Mouse (Mus musculus): ENCODE results near the gene Dmgdh. TPM values are rescaled to one million over a fixed set of nuclear protein-coding genes. Genes with fewer than 3 reads are reported as not detected.

Gene Dmgdh
- polyA plus RNA-seq, 1 experiment from 2014 or later = 0.50 TPM

- Histone ChIP-seq H3K9ac (ENCODE audit: low read depth, low read length) (no peak overlapping the region), H3K36me3 (ENCODE audit: control insufficient read depth, insufficient read depth, low read length) (no peaks in the 10 kb centered on the region), H3K4me3 (ENCODE audit: low read length) (no peak overlapping the region), H3K27ac (ENCODE audit: low read length) (no peak overlapping the region), H3K4me1 (ENCODE audit: control insufficient read depth, insufficient read depth, low read length) (no peaks in the 10 kb centered on the region), H3K4me2 (ENCODE audit: low read depth, low read length) (no peak overlapping the region), H3K27me3 (replicated peaks; ENCODE audit: control insufficient read depth, insufficient read depth, low read length) (no peaks in the 10 kb centered on the region), H3K9me3 (ENCODE audit: control insufficient read depth, low read length) (no peaks in the 10 kb centered on the region)
- no peak for ATAC-seq
- WGBS = 92% methylated on average over 1 of the region's 1 CpGs
Measured at GRCm38 (mm10) chr13:93690821-93691220, 16.6 kb downstream of the Dmgdh start.

DNA sequence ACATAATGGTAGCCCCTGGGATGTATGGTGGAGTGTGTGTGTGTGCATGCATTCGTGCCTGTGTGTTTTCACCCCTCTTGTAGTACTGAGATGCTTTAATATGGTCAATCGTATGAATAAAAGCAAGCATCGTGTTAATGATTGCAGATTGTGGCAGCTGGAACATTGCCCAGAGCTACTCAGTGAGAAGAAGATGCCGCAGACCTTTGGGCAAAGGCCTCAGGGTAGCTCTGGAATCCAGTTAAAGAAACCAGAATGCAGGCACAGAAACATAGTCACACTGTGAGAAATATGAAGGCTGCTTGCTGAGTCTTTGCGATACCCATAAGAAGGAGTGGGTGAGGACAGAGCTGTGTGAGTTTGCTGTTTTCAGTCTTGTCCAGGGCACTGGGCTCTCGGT, 24.6 kb downstream of the Dmgdh start:
- H3K27ac ChIP-seq (ENCODE audit: low read length) = no peak overlapping the region
- no peak overlapping the region for H3K4me3 ChIP-seq (ENCODE audit: low read length)
- ATAC-seq = no peak
- no peaks in the 10 kb centered on the region for H3K27me3 ChIP-seq (replicated peaks; ENCODE audit: control insufficient read depth, insufficient read depth, low read length)
- no peak overlapping the region for H3K4me2 ChIP-seq (ENCODE audit: low read depth, low read length)
- no peak overlapping the region for H3K9ac ChIP-seq (ENCODE audit: low read depth, low read length)
- H3K9me3 ChIP-seq (ENCODE audit: control insufficient read depth, low read length) = no peaks in the 10 kb centered on the region
- 68% methylated on average over 6 of the region's 6 CpGs for WGBS
- H3K36me3 ChIP-seq (ENCODE audit: control insufficient read depth, insufficient read depth, low read length) = no peaks in the 10 kb centered on the region
- H3K4me1 ChIP-seq (ENCODE audit: control insufficient read depth, insufficient read depth, low read length) = no peaks in the 10 kb centered on the region

DNA sequence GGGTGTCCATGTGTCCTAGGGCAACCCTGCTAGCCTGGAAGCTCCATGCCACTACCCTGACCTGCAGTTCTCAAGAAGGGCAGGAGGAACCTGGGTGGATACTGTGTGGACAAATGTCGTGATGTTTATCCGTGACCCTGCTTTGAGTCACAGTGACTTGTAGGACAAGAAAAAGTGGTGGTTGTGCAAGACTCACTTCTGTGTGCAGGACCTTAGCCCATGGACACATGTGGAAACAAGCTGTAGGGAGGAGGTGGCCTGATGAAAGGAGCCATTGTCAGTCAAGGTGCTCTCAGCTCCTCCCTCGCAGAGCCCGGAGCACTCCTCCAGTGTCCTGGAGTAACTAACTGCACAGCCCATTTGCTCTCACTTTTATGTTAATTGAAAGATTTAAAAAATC, 31.5 kb downstream of the Dmgdh start:
- Histone ChIP-seq H3K9ac (ENCODE audit: low read depth, low read length) (no peak overlapping the region), H3K36me3 (ENCODE audit: control insufficient read depth, insufficient read depth, low read length) (no peaks in the 10 kb centered on the region), H3K9me3 (ENCODE audit: control insufficient read depth, low read length) (no peaks in the 10 kb centered on the region), H3K27ac (ENCODE audit: low read length) (no peak overlapping the region), H3K4me3 (ENCODE audit: low read length) (no peak overlapping the region), H3K4me2 (ENCODE audit: low read depth, low read length) (no peak overlapping the region), H3K4me1 (ENCODE audit: control insufficient read depth, insufficient read depth, low read length) (no peaks in the 10 kb centered on the region), H3K27me3 (replicated peaks; ENCODE audit: control insufficient read depth, insufficient read depth, low read length) (no peaks in the 10 kb centered on the region)
- WGBS = 61% methylated on average over 4 of the region's 4 CpGs
- no peak for ATAC-seq

GRCm38 (mm10) chr13:93707271-93707670, 33.0 kb downstream of the Dmgdh start:
- Histone ChIP-seq H3K4me2 (ENCODE audit: low read depth, low read length) (no peak overlapping the region), H3K9ac (ENCODE audit: low read depth, low read length) (no peak overlapping the region), H3K27me3 (replicated peaks; ENCODE audit: control insufficient read depth, insufficient read depth, low read length) (no peaks in the 10 kb centered on the region), H3K4me3 (ENCODE audit: low read length) (no peak overlapping the region), H3K36me3 (ENCODE audit: control insufficient read depth, insufficient read depth, low read length) (no peaks in the 10 kb centered on the region), H3K9me3 (ENCODE audit: control insufficient read depth, low read length) (no peaks in the 10 kb centered on the region), H3K4me1 (ENCODE audit: control insufficient read depth, insufficient read depth, low read length) (no peaks in the 10 kb centered on the region), H3K27ac (ENCODE audit: low read length) (no peak overlapping the region)
- WGBS = 73% methylated on average over 4 of the region's 4 CpGs
- ATAC-seq = no peak

DNA sequence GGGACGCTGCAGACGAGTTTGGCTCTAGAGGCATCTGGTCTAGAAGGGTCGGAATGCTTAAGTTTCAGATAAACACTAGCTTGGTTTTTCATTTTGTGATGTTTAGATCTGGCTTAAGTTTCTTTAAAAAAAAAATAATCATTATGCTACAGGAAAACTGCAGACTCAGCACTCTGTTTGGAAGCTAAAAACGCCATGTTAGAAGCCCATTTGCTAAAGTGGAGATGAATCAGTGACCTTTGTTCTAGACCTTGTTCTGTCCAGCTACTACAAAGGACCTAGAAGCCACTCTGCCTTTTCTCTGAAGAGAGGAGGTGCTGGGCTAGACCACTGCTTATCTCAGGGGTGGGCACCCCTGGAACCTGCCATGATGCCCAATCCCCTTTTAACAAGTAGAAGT, 36.1 kb downstream of the Dmgdh start:
- no peak for ATAC-seq
- 72% methylated on average over 4 of the region's 4 CpGs for WGBS
- Histone ChIP-seq H3K9me3 (ENCODE audit: control insufficient read depth, low read length) (no peaks in the 10 kb centered on the region), H3K27ac (ENCODE audit: low read length) (no peak overlapping the region), H3K4me2 (ENCODE audit: low read depth, low read length) (no peak overlapping the region), H3K36me3 (ENCODE audit: control insufficient read depth, insufficient read depth, low read length) (no peaks in the 10 kb centered on the region), H3K4me3 (ENCODE audit: low read length) (no peak overlapping the region), H3K27me3 (replicated peaks; ENCODE audit: control insufficient read depth, insufficient read depth, low read length) (no peaks in the 10 kb centered on the region), H3K9ac (ENCODE audit: low read depth, low read length) (no peak overlapping the region), H3K4me1 (ENCODE audit: control insufficient read depth, insufficient read depth, low read length) (no peaks in the 10 kb centered on the region)

DNA sequence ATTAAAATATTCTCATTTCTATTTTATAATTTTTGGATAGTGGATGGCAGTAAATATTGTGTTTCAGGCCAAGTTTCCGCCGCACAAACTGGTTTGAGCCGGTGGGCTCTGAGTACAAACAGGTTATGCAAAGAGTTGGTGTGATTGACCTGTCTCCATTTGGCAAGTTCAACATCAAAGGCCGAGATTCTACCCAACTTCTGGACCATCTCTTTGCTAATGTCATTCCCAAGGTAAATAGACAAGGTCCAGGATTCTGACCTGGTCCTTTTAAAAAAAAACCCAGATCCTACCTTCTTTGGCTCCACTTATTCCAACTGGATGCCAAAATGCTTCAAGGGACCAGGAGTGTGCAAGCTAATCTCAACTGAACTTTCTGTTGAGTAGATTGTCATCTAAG, 37.0 kb downstream of the Dmgdh start:
- Histone ChIP-seq H3K9ac (ENCODE audit: low read depth, low read length) (no peak overlapping the region), H3K27ac (ENCODE audit: low read length) (no peak overlapping the region), H3K36me3 (ENCODE audit: control insufficient read depth, insufficient read depth, low read length) (no peaks in the 10 kb centered on the region), H3K9me3 (ENCODE audit: control insufficient read depth, low read length) (no peaks in the 10 kb centered on the region), H3K4me3 (ENCODE audit: low read length) (no peak overlapping the region), H3K4me2 (ENCODE audit: low read depth, low read length) (no peak overlapping the region), H3K4me1 (ENCODE audit: control insufficient read depth, insufficient read depth, low read length) (no peaks in the 10 kb centered on the region), H3K27me3 (replicated peaks; ENCODE audit: control insufficient read depth, insufficient read depth, low read length) (no peaks in the 10 kb centered on the region)
- no peak for ATAC-seq
- WGBS = 87% methylated on average over 4 of the region's 4 CpGs

DNA sequence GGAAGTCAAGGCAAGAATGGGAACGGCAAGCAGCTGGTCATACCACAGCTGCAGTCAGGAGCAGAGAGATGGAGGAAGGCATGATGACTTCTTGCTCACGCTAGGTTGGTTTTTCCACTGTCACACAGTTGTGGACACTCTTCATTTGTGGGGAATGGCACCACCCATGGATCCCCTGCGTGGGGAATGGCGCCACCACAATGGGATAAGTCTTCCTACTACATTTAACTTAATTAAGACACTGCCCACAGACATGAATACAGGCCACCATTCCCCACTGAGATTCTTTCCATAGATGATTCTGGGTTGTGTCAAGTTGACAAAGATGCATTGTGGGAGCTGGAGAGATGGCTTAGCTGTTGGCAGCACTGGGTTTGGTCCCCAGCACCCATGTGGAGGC, 38.1 kb downstream of the Dmgdh start:
- ATAC-seq = no peak
- Histone ChIP-seq H3K9ac (ENCODE audit: low read depth, low read length) (no peak overlapping the region), H3K9me3 (ENCODE audit: control insufficient read depth, low read length) (no peaks in the 10 kb centered on the region), H3K27ac (ENCODE audit: low read length) (no peak overlapping the region), H3K27me3 (replicated peaks; ENCODE audit: control insufficient read depth, insufficient read depth, low read length) (no peaks in the 10 kb centered on the region), H3K4me1 (ENCODE audit: control insufficient read depth, insufficient read depth, low read length) (no peaks in the 10 kb centered on the region), H3K36me3 (ENCODE audit: control insufficient read depth, insufficient read depth, low read length) (no peaks in the 10 kb centered on the region), H3K4me3 (ENCODE audit: low read length) (no peak overlapping the region), H3K4me2 (ENCODE audit: low read depth, low read length) (no peak overlapping the region)
- whole genome bisulfite sequencing = 94% methylated on average over 4 of the region's 4 CpGs

DNA sequence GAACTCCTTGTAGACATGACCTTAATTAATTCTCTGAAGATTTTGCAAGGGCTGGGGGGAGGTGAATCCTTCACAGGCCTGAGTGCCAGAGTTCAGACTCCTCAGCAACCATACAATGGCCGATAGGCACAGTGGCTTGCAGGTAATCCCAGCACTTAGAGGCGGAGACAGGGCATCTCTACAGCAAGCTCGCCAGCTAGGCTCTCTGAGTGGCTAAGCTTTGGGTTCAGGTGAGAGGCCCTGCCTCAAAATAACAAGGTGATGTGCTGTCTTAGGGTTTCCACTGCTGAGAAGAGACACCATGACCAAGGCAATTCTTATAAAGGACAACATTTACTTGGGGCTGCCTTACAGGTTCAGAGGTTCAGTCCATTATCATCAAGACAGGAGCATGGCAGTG, 39.6 kb downstream of the Dmgdh start:
- Histone ChIP-seq H3K4me2 (ENCODE audit: low read depth, low read length) (no peak overlapping the region), H3K9ac (ENCODE audit: low read depth, low read length) (no peak overlapping the region), H3K36me3 (ENCODE audit: control insufficient read depth, insufficient read depth, low read length) (no peaks in the 10 kb centered on the region), H3K27me3 (replicated peaks; ENCODE audit: control insufficient read depth, insufficient read depth, low read length) (no peaks in the 10 kb centered on the region), H3K9me3 (ENCODE audit: control insufficient read depth, low read length) (no peaks in the 10 kb centered on the region), H3K4me3 (ENCODE audit: low read length) (no peak overlapping the region), H3K27ac (ENCODE audit: low read length) (no peak overlapping the region), H3K4me1 (ENCODE audit: control insufficient read depth, insufficient read depth, low read length) (no peaks in the 10 kb centered on the region)
- 89% methylated on average over 3 of the region's 3 CpGs for WGBS
- no peak for ATAC-seq

DNA sequence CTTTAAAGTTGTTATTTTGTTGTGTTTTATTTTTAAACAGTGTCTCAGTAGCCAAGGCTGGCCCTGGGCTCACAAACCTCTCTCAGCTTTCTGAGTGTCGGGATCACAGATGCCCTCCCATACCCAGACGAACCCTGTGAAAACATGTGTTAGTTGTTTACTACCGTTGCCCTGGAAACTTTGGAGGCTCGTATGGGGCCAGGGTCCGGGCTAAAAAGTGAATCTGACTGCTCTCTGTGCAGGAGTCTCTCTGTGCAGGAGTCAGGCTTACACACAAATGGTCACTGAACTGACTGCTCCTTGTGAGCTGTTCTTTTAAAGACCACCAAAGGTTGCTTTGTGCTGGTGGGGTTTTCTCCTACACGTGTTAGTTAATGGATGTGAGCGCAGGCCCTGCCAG, 42.9 kb downstream of the Dmgdh start:
- Histone ChIP-seq H3K4me1 (ENCODE audit: control insufficient read depth, insufficient read depth, low read length) (no peaks in the 10 kb centered on the region), H3K4me3 (ENCODE audit: low read length) (no peak overlapping the region), H3K27me3 (replicated peaks; ENCODE audit: control insufficient read depth, insufficient read depth, low read length) (no peaks in the 10 kb centered on the region), H3K9ac (ENCODE audit: low read depth, low read length) (no peak overlapping the region), H3K36me3 (ENCODE audit: control insufficient read depth, insufficient read depth, low read length) (no peaks in the 10 kb centered on the region), H3K9me3 (ENCODE audit: control insufficient read depth, low read length) (no peaks in the 10 kb centered on the region), H3K4me2 (ENCODE audit: low read depth, low read length) (no peak overlapping the region), H3K27ac (ENCODE audit: low read length) (no peak overlapping the region)
- WGBS = 48% methylated on average over 7 of the region's 7 CpGs
- no peak for ATAC-seq

DNA sequence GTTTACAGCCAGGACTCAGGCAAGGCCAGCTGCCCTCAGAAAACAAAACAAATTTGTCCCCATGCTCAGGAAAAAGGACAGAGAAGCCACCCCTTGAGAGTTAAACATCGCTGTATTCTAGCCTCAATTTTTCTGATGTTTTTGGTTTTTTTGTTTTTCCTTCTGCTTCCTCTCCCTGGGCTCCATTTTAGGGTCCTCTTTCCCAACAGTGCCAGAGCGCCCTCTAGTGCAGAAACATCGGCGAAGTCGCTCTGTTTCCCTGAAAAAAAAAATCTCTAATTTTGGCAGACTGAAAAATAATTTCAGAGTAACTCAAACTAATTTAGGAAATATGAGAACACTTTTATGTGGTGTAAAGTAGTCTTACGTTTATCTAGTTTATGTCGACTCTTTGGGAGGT, 44.7 kb downstream of the Dmgdh start:
- 3% methylated on average over 7 of the region's 7 CpGs for WGBS
- no peak overlapping the region for H3K4me2 ChIP-seq (ENCODE audit: low read depth, low read length)
- ATAC-seq = no peak

More for the DNA sequence above, 44.7 kb downstream of the Dmgdh start:
- Histone ChIP-seq H3K36me3 (ENCODE audit: control insufficient read depth, insufficient read depth, low read length) (no peaks in the 10 kb centered on the region), H3K27me3 (replicated peaks; ENCODE audit: control insufficient read depth, insufficient read depth, low read length) (no peaks in the 10 kb centered on the region), H3K9me3 (ENCODE audit: control insufficient read depth, low read length) (no peaks in the 10 kb centered on the region), H3K4me3 (ENCODE audit: low read length) (no peak overlapping the region), H3K9ac (ENCODE audit: low read depth, low read length) (no peak overlapping the region), H3K27ac (ENCODE audit: low read length) (no peak overlapping the region), H3K4me1 (ENCODE audit: control insufficient read depth, insufficient read depth, low read length) (no peaks in the 10 kb centered on the region)

All from intestine, embryonic 16.5 days (tissue).